Mouse (Mus musculus): ENCODE measurements at regions not wholly inside any gene's neighbourhood (a gene's known extent, or its start where the extent isn't known, plus 50 kb on each side); places are given as distances from the start of the nearest gene placed in this dataset.

GRCm38 (mm10) chr4:45587202-45587601 is 54.9 kb upstream of the Shb start:
- no peak for DNase-seq

GRCm38 (mm10) chr4:45586310-45586709 is 54.0 kb upstream of the Shb start:
- no peak for DNase-seq

GRCm38 (mm10) chr4:45585188-45585820 is 53.0 kb upstream of the Shb start:
- DNase-seq, result no peak

- no peak for DNase-seq
Measured at GRCm38 (mm10) chr4:45583966-45584365, 51.7 kb upstream of the Shb start.

GRCm38 (mm10) chr4:45582496-45582895 is 50.2 kb upstream of the Shb start:
- DNase-seq, result no peak

All from gastrocnemius, postnatal 10 days (tissue).